ENCODE assay signal across 14 mouse cellular contexts in the genomic region with DNA sequence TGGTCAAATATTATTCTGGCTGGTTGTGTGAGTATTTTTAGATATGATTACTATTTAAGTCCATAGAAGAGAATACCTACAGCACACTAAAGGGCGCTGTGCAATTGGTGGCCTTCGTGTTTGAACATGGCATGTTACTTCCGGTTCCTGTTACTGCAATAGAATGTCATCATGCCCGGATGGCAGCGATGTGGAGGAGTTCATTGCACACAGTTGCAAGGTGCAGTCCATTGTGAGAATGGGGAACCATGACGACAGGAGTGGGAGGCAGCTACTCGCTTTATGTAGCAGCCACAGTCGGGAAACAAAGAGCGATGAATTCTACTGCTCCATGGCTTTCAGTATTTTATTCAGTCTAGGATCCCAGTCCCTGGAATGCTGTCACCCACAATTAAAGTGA.
"Had no signal": no experiment of that assay in that cellular context is flagged by ENCODE, and none has a peak within 500 bp of the region (broad histone marks: within the 10 kb centered on the region; RNA-seq: fewer than 3 reads in every experiment).

No protein-coding gene starts in this region.

- H3K4me3 ChIP-seq: limb, embryonic 12.5 days; midbrain, embryonic 13.5 days; neural tube, embryonic 13.5 days had no signal

- ATAC-seq: intestine, embryonic 16.5 days; midbrain, embryonic 13.5 days had no signal

- DNase-seq: kidney, adult 8-10 months; kidney, postnatal 25 days; layer of hippocampus, adult 9-11 months; liver; lung, adult 2 months; lung, postnatal 10 days; lung, postnatal 4 days; right cerebral cortex, postnatal 25 days; thymus, postnatal 36 days had no signal

- H3K27ac ChIP-seq: limb, embryonic 12.5 days; liver, embryonic 14.5 days; midbrain, embryonic 13.5 days; neural tube, embryonic 13.5 days had no signal

- H3K4me2 ChIP-seq: limb, embryonic 12.5 days; midbrain, embryonic 13.5 days; neural tube, embryonic 13.5 days had no signal

- H3K4me1 ChIP-seq: limb, embryonic 12.5 days; midbrain, embryonic 13.5 days; neural tube, embryonic 13.5 days had no signal

- H3K36me3 ChIP-seq: limb, embryonic 12.5 days; midbrain, embryonic 13.5 days; neural tube, embryonic 13.5 days had no signal

- H3K9me3 ChIP-seq: midbrain, embryonic 13.5 days; neural tube, embryonic 13.5 days had no signal

- H3K9ac ChIP-seq: limb, embryonic 12.5 days; liver, embryonic 14.5 days; midbrain, embryonic 13.5 days; neural tube, embryonic 13.5 days had no signal

- H3K27me3 ChIP-seq: limb, embryonic 12.5 days; midbrain, embryonic 13.5 days; neural tube, embryonic 13.5 days had no signal
